Mouse (Mus musculus): Measurements from ENCODE around the gene Stk11. TPM values are rescaled to one million over a fixed set of nuclear protein-coding genes. Genes with fewer than 3 reads are reported as not detected.

The Stk11 gene
- total RNA-seq, 2 experiments from 2014 or later = 174 to 213 TPM

GRCm38 (mm10) chr10:80176270-80176834, 60.7 kb downstream of the Stk11 start:
- ATAC-seq (replicated peaks; ENCODE audit: low FRiP score, low TSS enrichment, poor library complexity, severe bottlenecking) = no peak

- ATAC-seq (replicated peaks; ENCODE audit: low FRiP score, low TSS enrichment, poor library complexity, severe bottlenecking) = no peak
Observed at GRCm38 (mm10) chr10:80177441-80178279, 62.1 kb downstream of the Stk11 start.

GRCm38 (mm10) chr10:80179068-80180051, 63.8 kb downstream of the Stk11 start, which contains the start of gene Efna2:
Gene Efna2 (plus strand): TSS chr10:80179482.
- ATAC-seq (replicated peaks; ENCODE audit: low FRiP score, low TSS enrichment, poor library complexity, severe bottlenecking) = no peak

Other genes with a start within 250 kb of the Stk11 start
Only the 30 nearest of the 35 such genes appear.
- not detected in 2 replicates for gene Cfd, start 224.9 kb upstream of the Stk11 start, total RNA-seq (2014; fragmentation: Nextera tagmentation)
- gene Cfd, start 224.9 kb upstream of the Stk11 start, total RNA-seq (2017) = not detected in 2 replicates
- gene Med16, start 206.9 kb upstream of the Stk11 start, total RNA-seq (2014; fragmentation: Nextera tagmentation) = 17.1 and 21.7 TPM in 2 replicates
- gene Med16, start 206.9 kb upstream of the Stk11 start, total RNA-seq (2017) = 9.7 and 9.8 TPM in 2 replicates
- not detected in 2 replicates for gene Gm26602, start 204.9 kb upstream of the Stk11 start, total RNA-seq (2014; fragmentation: Nextera tagmentation)
- not detected in 2 replicates for gene Gm26602, start 204.9 kb upstream of the Stk11 start, total RNA-seq (2017)
- 0.31 TPM in 1 of 2 replicates, not detected in the other for gene Kiss1r, start 198.8 kb upstream of the Stk11 start, total RNA-seq (2014; fragmentation: Nextera tagmentation)
- 2.2 TPM in 1 of 2 replicates, not detected in the other for gene Kiss1r, start 198.8 kb upstream of the Stk11 start, total RNA-seq (2017)
- gene R3hdm4, start 194.6 kb upstream of the Stk11 start, total RNA-seq (2014; fragmentation: Nextera tagmentation) = 80.3 and 91.7 TPM in 2 replicates
- gene R3hdm4, start 194.6 kb upstream of the Stk11 start, total RNA-seq (2017) = 35.5 and 38.9 TPM in 2 replicates
- gene Arid3a, start 188.8 kb upstream of the Stk11 start, total RNA-seq (2014; fragmentation: Nextera tagmentation) = 4.4 and 5.9 TPM in 2 replicates
- gene Arid3a, start 188.8 kb upstream of the Stk11 start, total RNA-seq (2017) = 5.4 and 6.0 TPM in 2 replicates
- 82.9 and 86.4 TPM in 2 replicates for gene Wdr18, start 155.7 kb upstream of the Stk11 start, total RNA-seq (2014; fragmentation: Nextera tagmentation)
- gene Wdr18, start 155.7 kb upstream of the Stk11 start, total RNA-seq (2017) = 23.4 and 24.8 TPM in 2 replicates
- not detected in 2 replicates for gene Grin3b, start 145.1 kb upstream of the Stk11 start, total RNA-seq (2014; fragmentation: Nextera tagmentation)
- gene Grin3b, start 145.1 kb upstream of the Stk11 start, total RNA-seq (2017) = not detected in 2 replicates
- 75.5 and 83.0 TPM in 2 replicates for gene Tmem259, start 131.5 kb upstream of the Stk11 start, total RNA-seq (2014; fragmentation: Nextera tagmentation)
- 47.3 and 63.9 TPM in 2 replicates for gene Tmem259, start 131.5 kb upstream of the Stk11 start, total RNA-seq (2017)
- 18.0 and 24.6 TPM in 2 replicates for gene Cnn2, start 127.2 kb upstream of the Stk11 start, total RNA-seq (2014; fragmentation: Nextera tagmentation)
- gene Cnn2, start 127.2 kb upstream of the Stk11 start, total RNA-seq (2017) = 13.8 and 25.6 TPM in 2 replicates
- 27.0 and 32.9 TPM in 2 replicates for gene Abca7, start 119.3 kb upstream of the Stk11 start, total RNA-seq (2014; fragmentation: Nextera tagmentation)
- 11.0 and 12.1 TPM in 2 replicates for gene Abca7, start 119.3 kb upstream of the Stk11 start, total RNA-seq (2017)
- gene Arhgap45, start 99.2 kb upstream of the Stk11 start, total RNA-seq (2014; fragmentation: Nextera tagmentation) = 76.2 and 103 TPM in 2 replicates
- 52.8 and 64.4 TPM in 2 replicates for gene Arhgap45, start 99.2 kb upstream of the Stk11 start, total RNA-seq (2017)
- 145 and 157 TPM in 2 replicates for gene Polr2e, start 76.0 kb upstream of the Stk11 start, total RNA-seq (2014; fragmentation: Nextera tagmentation)
- 142 and 150 TPM in 2 replicates for gene Polr2e, start 76.0 kb upstream of the Stk11 start, total RNA-seq (2017)
- 566 and 603 TPM in 2 replicates for gene Gpx4, start 68.6 kb upstream of the Stk11 start, total RNA-seq (2014; fragmentation: Nextera tagmentation)
- 483 and 498 TPM in 2 replicates for gene Gpx4, start 68.6 kb upstream of the Stk11 start, total RNA-seq (2017)
- 34.4 and 39.7 TPM in 2 replicates for gene Sbno2, start 10.2 kb upstream of the Stk11 start, total RNA-seq (2014; fragmentation: Nextera tagmentation)
- gene Sbno2, start 10.2 kb upstream of the Stk11 start, total RNA-seq (2017) = 12.1 and 12.9 TPM in 2 replicates
- gene Atp5d, start 22.8 kb downstream of the Stk11 start, total RNA-seq (2014; fragmentation: Nextera tagmentation) = 282 and 325 TPM in 2 replicates
- 29.3 and 49.3 TPM in 2 replicates for gene Atp5d, start 22.8 kb downstream of the Stk11 start, total RNA-seq (2017)
- 5.2 and 10.5 TPM in 2 replicates for gene Cbarp, start 25.0 kb downstream of the Stk11 start, total RNA-seq (2014; fragmentation: Nextera tagmentation)
- 3.7 TPM in 1 of 2 replicates, not detected in the other for gene Cbarp, start 25.0 kb downstream of the Stk11 start, total RNA-seq (2017)
- gene Midn, start 32.5 kb downstream of the Stk11 start, total RNA-seq (2014; fragmentation: Nextera tagmentation) = 30.9 and 34.0 TPM in 2 replicates
- 9.4 and 10.5 TPM in 2 replicates for gene Midn, start 32.5 kb downstream of the Stk11 start, total RNA-seq (2017)
- gene Cirbp, start 50.2 kb downstream of the Stk11 start, total RNA-seq (2014; fragmentation: Nextera tagmentation) = 31.5 and 44.0 TPM in 2 replicates
- gene Cirbp, start 50.2 kb downstream of the Stk11 start, total RNA-seq (2017) = 30.8 and 73.1 TPM in 2 replicates
- 14.2 and 22.9 TPM in 2 replicates for gene 1600002K03Rik, start 57.1 kb downstream of the Stk11 start, total RNA-seq (2014; fragmentation: Nextera tagmentation)
- 25.4 and 27.8 TPM in 2 replicates for gene 1600002K03Rik, start 57.1 kb downstream of the Stk11 start, total RNA-seq (2017)
- 0.40 TPM in 1 of 2 replicates, not detected in the other for gene Efna2, start 63.7 kb downstream of the Stk11 start, total RNA-seq (2014; fragmentation: Nextera tagmentation)
- 0.80 TPM in 1 of 2 replicates, not detected in the other for gene Efna2, start 63.7 kb downstream of the Stk11 start, total RNA-seq (2017)
- 60.8 and 124 TPM in 2 replicates for gene Mum1, start 110.6 kb downstream of the Stk11 start, total RNA-seq (2014; fragmentation: Nextera tagmentation)
- gene Mum1, start 110.6 kb downstream of the Stk11 start, total RNA-seq (2017) = 44.2 and 49.0 TPM in 2 replicates
- gene Ndufs7, start 133.3 kb downstream of the Stk11 start, total RNA-seq (2014; fragmentation: Nextera tagmentation) = 196 and 302 TPM in 2 replicates
- 103 and 168 TPM in 2 replicates for gene Ndufs7, start 133.3 kb downstream of the Stk11 start, total RNA-seq (2017)
- 1.2 and 1.7 TPM in 2 replicates for gene Gamt, start 145.2 kb downstream of the Stk11 start, total RNA-seq (2014; fragmentation: Nextera tagmentation)
- 2.1 and 3.0 TPM in 2 replicates for gene Gamt, start 145.2 kb downstream of the Stk11 start, total RNA-seq (2017)
- gene Dazap1, start 145.7 kb downstream of the Stk11 start, total RNA-seq (2014; fragmentation: Nextera tagmentation) = 152 and 163 TPM in 2 replicates
- gene Dazap1, start 145.7 kb downstream of the Stk11 start, total RNA-seq (2017) = 269 and 335 TPM in 2 replicates
- gene Rps15, start 176.7 kb downstream of the Stk11 start, total RNA-seq (2014; fragmentation: Nextera tagmentation) = 4,307 and 4,493 TPM in 2 replicates
- 2,815 and 2,969 TPM in 2 replicates for gene Rps15, start 176.7 kb downstream of the Stk11 start, total RNA-seq (2017)
- 0.07 TPM in 1 of 2 replicates, not detected in the other for gene Apc2, start 180.2 kb downstream of the Stk11 start, total RNA-seq (2014; fragmentation: Nextera tagmentation)
- gene Apc2, start 180.2 kb downstream of the Stk11 start, total RNA-seq (2017) = not detected in 2 replicates
- 34.1 and 50.4 TPM in 2 replicates for gene 2310011J03Rik, start 204.7 kb downstream of the Stk11 start, total RNA-seq (2014; fragmentation: Nextera tagmentation)
- 16.6 and 21.3 TPM in 2 replicates for gene 2310011J03Rik, start 204.7 kb downstream of the Stk11 start, total RNA-seq (2017)
- gene Pcsk4, start 213.7 kb downstream of the Stk11 start, total RNA-seq (2014; fragmentation: Nextera tagmentation) = 16.1 and 23.0 TPM in 2 replicates
- gene Pcsk4, start 213.7 kb downstream of the Stk11 start, total RNA-seq (2017) = 1.6 and 2.6 TPM in 2 replicates
- 23.1 and 23.7 TPM in 2 replicates for gene Reep6, start 214.2 kb downstream of the Stk11 start, total RNA-seq (2014; fragmentation: Nextera tagmentation)
- gene Reep6, start 214.2 kb downstream of the Stk11 start, total RNA-seq (2017) = 2.7 and 6.8 TPM in 2 replicates